2 mouse cellular contexts compared by ENCODE assay signal in genomic region chr2:25534866-25535182, GRCm38 (mm10).
TF ChIP-seq lines count a peak whose summit lies in the region.

No protein-coding gene starts in this region.

TF ChIP-seq in CH12.LX, 34 proteins besides CTCF, POLR2A, EP300 and RAD21:
- TF ChIP-seq USF1 (IDR thresholded peaks at IDR 0.05; ENCODE audit: low read depth, low read length): peak; percentile 13; the same call in 1 of the 2 replicates
- peak; percentile 81 for TF ChIP-seq ZNF384 (IDR thresholded peaks at IDR 0.05; ENCODE audit: low read depth, low read length)
- TF ChIP-seq ELF1 (IDR thresholded peaks at IDR 0.05; ENCODE audit: low read depth, low read length): no peak
- peak; percentile 97 for TF ChIP-seq MYC (IDR thresholded peaks at IDR 0.05; ENCODE audit: low read depth, low read length)
- TF ChIP-seq USF2 (conservative IDR thresholded peaks at IDR 0.05; ENCODE audit: low read depth, low read length): 0 out of 2 replicates have a peak, but pooled peaks have one; percentile 28
- TF ChIP-seq MXI1 (IDR thresholded peaks at IDR 0.05; ENCODE audit: low read depth, low read length): no peak; the same call in 1 of the 2 replicates
- peak; percentile 1; the same call in 1 of the 2 replicates for TF ChIP-seq HCFC1 (IDR thresholded peaks at IDR 0.05; ENCODE audit: low read depth, low read length)
- peak; percentile 85 for TF ChIP-seq MAX (IDR thresholded peaks at IDR 0.05; ENCODE audit: low read length)
- no peak for TF ChIP-seq RCOR1 (conservative IDR thresholded peaks at IDR 0.05; ENCODE audit: low read depth, low read length)
- peak; percentile 10; the same call in 1 of the 2 replicates for TF ChIP-seq CHD1 (IDR thresholded peaks at IDR 0.05; ENCODE audit: low read depth, low read length)
TF ChIP-seq in CH12.LX: peak in this region for 7.

TF ChIP-seq in ES-E14, 5 proteins besides CTCF, POLR2A, EP300 and RAD21:
- TF ChIP-seq ZC3H11A (IDR thresholded peaks at IDR 0.05; ENCODE audit: borderline replicate concordance, low read depth, low read length) (no peak), HCFC1 (IDR thresholded peaks at IDR 0.05; ENCODE audit: borderline replicate concordance, insufficient read depth, low read length) (no peak), CHD2 (IDR thresholded peaks at IDR 0.05; ENCODE audit: low read depth, low read length) (no peak), ZNF384 (IDR thresholded peaks at IDR 0.05; ENCODE audit: low read depth, low read length) (0 out of 2 replicates have a peak, but pooled peaks have one; percentile 22)
